Mouse (Mus musculus) thymus, postnatal 25 days (tissue): ENCODE measurements around the gene Gm21103.
A peak's percentile ranks its signal among the peaks of the same experiment; 100 is the strongest.
"Not testable (repeated sequence)": the region's sequence is repeated elsewhere in the genome, so short reads cannot be mapped to it uniquely, and the experiment has no call there.

Source experiments
- DNase-seq: peaks from one replicate; pipeline ENCODE4 v3.0.0; 2022

The Gm21103 gene

DNA sequence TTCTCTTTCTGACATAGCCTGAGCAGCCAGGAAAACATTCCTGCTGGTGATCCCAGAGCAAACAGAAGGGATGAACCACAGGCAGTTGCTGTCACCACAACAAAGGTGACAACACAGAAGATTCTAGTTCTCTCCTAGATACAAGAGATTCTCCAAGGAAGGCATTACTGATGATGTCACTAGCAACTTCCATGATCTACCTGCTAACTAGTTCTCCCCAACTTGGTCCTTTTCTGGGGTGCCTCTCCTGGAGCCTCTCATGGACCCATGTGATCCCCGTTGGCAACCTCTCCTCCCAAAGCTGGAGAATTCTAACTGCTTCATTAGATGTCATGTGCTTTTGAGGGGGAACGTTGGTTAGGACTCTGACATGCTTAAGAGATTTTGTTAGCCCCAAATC lies at the start of gene Gm21103:
Gm21103 (minus strand) TSS at position 101 of the 400 bp plus-strand sequence.
- DNase-seq: not testable (repeated sequence)

DNA sequence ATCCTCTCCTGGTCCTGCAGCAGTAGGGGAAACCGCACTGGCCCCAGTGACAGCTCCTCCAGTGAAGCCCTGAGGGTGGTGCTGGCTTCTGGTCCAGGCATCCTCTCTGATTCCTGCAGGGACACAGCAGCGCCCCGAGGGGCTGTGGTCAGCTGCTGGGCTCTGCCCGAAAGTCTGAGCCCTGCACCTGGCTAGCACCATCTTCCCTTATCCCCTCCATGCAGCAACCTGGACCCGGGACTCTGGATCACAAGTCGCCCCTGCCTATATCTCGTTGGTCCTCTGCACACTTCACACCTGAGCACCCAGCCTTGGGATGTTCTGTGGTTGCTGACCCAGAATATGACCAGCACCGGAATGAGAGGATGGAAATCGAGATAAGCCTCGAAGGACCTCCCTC lies 38.9 kb upstream of the Gm21103 start, which contains the start of gene Gm3618:
Gm3618 (minus strand) TSS at position 101 of the 400 bp plus-strand sequence.
- DNase-seq: not testable (repeated sequence)

DNA sequence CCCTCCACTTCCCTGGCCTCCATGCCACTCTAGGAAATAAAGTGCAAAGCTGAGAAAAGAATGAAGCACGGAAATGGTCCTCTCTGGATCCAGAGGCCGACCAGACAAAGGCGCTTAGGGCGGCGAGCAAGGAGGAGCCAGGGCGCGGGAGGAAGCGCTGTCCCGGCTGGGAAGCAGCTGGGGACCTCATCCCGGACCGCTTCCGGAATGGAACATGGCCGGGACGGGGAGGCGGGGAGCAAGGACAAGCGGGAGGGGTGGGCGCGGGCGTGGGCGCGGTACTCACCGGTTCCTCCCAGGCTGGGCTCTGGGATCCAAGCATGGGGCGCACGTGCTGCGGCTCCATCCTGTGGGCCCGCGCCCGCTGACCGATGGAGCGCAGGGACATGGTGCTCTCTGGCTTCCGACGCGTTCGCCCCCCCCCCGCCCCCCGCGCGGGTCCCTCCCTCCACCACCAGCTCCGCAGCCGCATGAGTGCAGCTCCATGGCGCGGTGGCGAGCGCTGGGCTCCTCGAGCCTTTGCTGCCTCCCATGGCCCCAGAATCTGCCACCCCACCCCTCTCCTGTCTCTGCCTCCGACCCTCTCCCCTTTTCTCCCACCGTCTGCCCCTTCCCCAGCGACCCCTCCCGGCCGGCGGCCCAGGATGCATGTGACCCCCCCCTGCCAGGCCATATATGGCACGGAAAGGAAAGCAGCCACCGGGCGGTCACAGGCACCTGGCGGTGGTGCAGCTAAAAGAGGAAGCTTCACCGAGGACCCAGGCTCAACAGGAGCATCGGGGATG lies 17.5 kb downstream of the Gm21103 start, which contains the start of gene Gm3411:
Gm3411 (minus strand) TSS at position 320 of the 785 bp plus-strand sequence.
- DNase-seq: peak; percentile 3
